Mouse (Mus musculus) spleen, adult 2 months (tissue): ENCODE data around the gene Exog.

ENCODE experiments used
- CTCF ChIP-seq: fragments of 200-500 bp; IDR thresholded peaks from 2 replicates; pipeline ENCODE4 v1.5.1; 2011; ENCODE audit warnings: mild to moderate bottlenecking, inconsistent platforms; ENCODE audit not compliant: insufficient read depth, insufficient read length, insufficient replicate concordance; ENCODE audit errors: extremely low read depth
- POLR2A ChIP-seq: fragments of 200-500 bp; IDR thresholded peaks from 2 replicates; pipeline ENCODE4 v1.6.1; 2011; ENCODE audit warnings: low read depth, low read length, inconsistent platforms

DNA sequence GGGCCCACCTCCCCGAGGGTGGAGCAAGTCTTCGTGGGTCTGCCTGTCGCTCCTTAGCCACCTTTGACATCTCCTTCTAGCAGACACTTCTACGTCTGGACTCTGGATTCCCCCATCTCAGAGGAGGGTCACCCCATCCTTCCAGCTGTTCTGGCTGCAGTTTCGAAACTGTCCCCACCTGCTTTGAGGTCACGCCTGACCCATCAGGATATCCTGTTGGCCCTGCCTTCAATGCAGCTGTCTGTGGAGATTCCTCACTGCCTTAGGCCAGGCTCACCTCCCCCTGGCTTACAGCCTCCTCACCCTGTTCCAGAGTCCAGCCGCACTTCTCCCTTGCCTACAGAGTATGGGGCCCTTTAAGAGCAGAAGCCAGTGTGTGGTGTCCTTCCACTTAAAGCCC is 54.1 kb downstream of the Exog start:
- TF ChIP-seq CTCF (no peak), POLR2A (no peak)
